Mouse (Mus musculus): ENCODE results near the gene Rprd1b.

Rprd1b gene

GRCm38 (mm10) chr2:158144750-158145527 is 116.6 kb downstream of the Rprd1b start:
- DNase-seq (ENCODE audit: low read depth in 1 of 2, low spot score in 2 of 2): no peak

- DNase-seq (ENCODE audit: low read depth in 1 of 2, low spot score in 2 of 2): peak in 1 of 2 experiments; percentile 56
These were observed 117.3 kb downstream of the Rprd1b start for GRCm38 (mm10) chr2:158145528-158146065.

- DNase-seq (ENCODE audit: low read depth in 1 of 2, low spot score in 2 of 2): peak; percentile 55 to 89
These were observed 117.9 kb downstream of the Rprd1b start, which contains the start of gene Tgm2 for GRCm38 (mm10) chr2:158146223-158146622. Gene Tgm2 (minus strand): TSS chr2:158146436.

- DNase-seq (ENCODE audit: low read depth in 1 of 2, low spot score in 2 of 2): no peak
These were observed 118.7 kb downstream of the Rprd1b start for GRCm38 (mm10) chr2:158146971-158147370.

GRCm38 (mm10) chr2:158151077-158151476 is 122.8 kb downstream of the Rprd1b start:
- DNase-seq (ENCODE audit: low read depth in 1 of 2, low spot score in 2 of 2): no peak

- DNase-seq (ENCODE audit: low read depth in 1 of 2, low spot score in 2 of 2): no peak
These were observed 124.5 kb downstream of the Rprd1b start for GRCm38 (mm10) chr2:158152685-158153309.

- DNase-seq (ENCODE audit: low read depth in 1 of 2, low spot score in 2 of 2): no peak
These were observed 125.5 kb downstream of the Rprd1b start for GRCm38 (mm10) chr2:158153728-158154343.

GRCm38 (mm10) chr2:158154641-158155040 is 126.3 kb downstream of the Rprd1b start:
- no peak for DNase-seq (ENCODE audit: low read depth in 1 of 2, low spot score in 2 of 2)

GRCm38 (mm10) chr2:158155101-158155500 is 126.8 kb downstream of the Rprd1b start:
- no peak for DNase-seq (ENCODE audit: low read depth in 1 of 2, low spot score in 2 of 2)

- DNase-seq (ENCODE audit: low read depth in 1 of 2, low spot score in 2 of 2): no peak
These were observed 127.3 kb downstream of the Rprd1b start for GRCm38 (mm10) chr2:158155615-158156014.

GRCm38 (mm10) chr2:158156487-158156886 is 128.2 kb downstream of the Rprd1b start:
- DNase-seq (ENCODE audit: low read depth in 1 of 2, low spot score in 2 of 2): no peak

- DNase-seq (ENCODE audit: low read depth in 1 of 2, low spot score in 2 of 2): no peak
These were observed 129.4 kb downstream of the Rprd1b start for GRCm38 (mm10) chr2:158157654-158158053.

- DNase-seq (ENCODE audit: low read depth in 1 of 2, low spot score in 2 of 2): no peak
These were observed 131.3 kb downstream of the Rprd1b start for GRCm38 (mm10) chr2:158159376-158160235.

- DNase-seq (ENCODE audit: low read depth in 1 of 2, low spot score in 2 of 2): no peak
These were observed 133.5 kb downstream of the Rprd1b start for GRCm38 (mm10) chr2:158161761-158162160.

GRCm38 (mm10) chr2:158163034-158163433 is 134.7 kb downstream of the Rprd1b start:
- no peak for DNase-seq (ENCODE audit: low read depth in 1 of 2, low spot score in 2 of 2)

- no peak for DNase-seq (ENCODE audit: low read depth in 1 of 2, low spot score in 2 of 2)
These were observed 137.5 kb downstream of the Rprd1b start for GRCm38 (mm10) chr2:158165776-158166175.

- peak; percentile 77 to 84 for DNase-seq (ENCODE audit: low read depth in 1 of 2, low spot score in 2 of 2)
These were observed 138.3 kb downstream of the Rprd1b start for GRCm38 (mm10) chr2:158166628-158167027.

- DNase-seq (ENCODE audit: low read depth in 1 of 2, low spot score in 2 of 2): no peak
These were observed 139.4 kb downstream of the Rprd1b start for GRCm38 (mm10) chr2:158167496-158168205.

GRCm38 (mm10) chr2:158168741-158169211 is 140.5 kb downstream of the Rprd1b start:
- DNase-seq (ENCODE audit: low read depth in 1 of 2, low spot score in 2 of 2): no peak

GRCm38 (mm10) chr2:158169351-158169750 is 141.1 kb downstream of the Rprd1b start:
- no peak for DNase-seq (ENCODE audit: low read depth in 1 of 2, low spot score in 2 of 2)

Measured in monocyte, adult 2 months (primary cell).